Mouse (Mus musculus) gastrocnemius, adult 2 months (tissue): ENCODE data around the gene AW549877. TPM values are rescaled to one million over a fixed set of nuclear protein-coding genes. Genes with fewer than 3 reads are reported as not detected.

ENCODE experiments used
- DNase-seq: peaks from one replicate; pipeline ENCODE4 v3.0.0; 2022
- H3K27ac ChIP-seq: fragments of 200-600 bp; 2 replicates; pipeline ENCODE4 v1.8.1; 2022; ENCODE audit warnings: mild to moderate bottlenecking
- H3K4me3 ChIP-seq: fragments of 200-600 bp; 2 replicates; pipeline ENCODE4 v1.8.1; 2022; ENCODE audit warnings: mild to moderate bottlenecking, moderate library complexity
- CTCF ChIP-seq: fragments of 200-600 bp; IDR thresholded peaks from 2 replicates; pipeline ENCODE4 v1.8.1; 2022; ENCODE audit warnings: antibody characterized with exemption, mild to moderate bottlenecking, moderate library complexity
- intact Hi-C: fragments of 180-260 bp; cut with DNase I; formaldehyde crosslinking; loops from one replicate; pipeline ENCODE4 v1.15.1; 2025
- total RNA-seq, 2 experiments: library from RNA; stranded (reverse); gene quantifications; 2 replicates each; pipeline ENCODE4 v1.2.3; 2021

Gene AW549877
- total RNA-seq, 2 experiments from 2014 or later = 12.6 to 13.4 TPM

GRCm38 (mm10) chr15:3979061-3979848 is 16.3 kb downstream of the AW549877 start, which contains the start of gene Fbxo4:
Gene Fbxo4 (minus strand): TSS chr15:3979573.
- DNase-seq = peak; percentile 94
- TF ChIP-seq CTCF = peak; percentile 34
- intact Hi-C loops = loop anchor here (1.0 kb wide), 1 partner anchor 16 kb away; the partner anchor contains the start of gene AW549877
- Histone ChIP-seq H3K27ac (peak within 1 kb of the TSS; percentile 99), H3K4me3 (peak within 1 kb of the TSS; percentile 92)

- peak; percentile 40 for TF ChIP-seq CTCF
- intact Hi-C loops = no loop called here
- Histone ChIP-seq H3K4me3 (peak overlapping the region; percentile 92), H3K27ac (peak overlapping the region; percentile 99; the same call in 1 of the 2 replicates)
- DNase-seq = no peak
Measured at GRCm38 (mm10) chr15:3978279-3978678, 17.3 kb downstream of the AW549877 start.

- no peak for DNase-seq
- intact Hi-C loops = no loop called here
- TF ChIP-seq CTCF = no peak
- Histone ChIP-seq H3K4me3 (no peak overlapping the region), H3K27ac (no peak overlapping the region)
Measured at GRCm38 (mm10) chr15:3973300-3973699, 22.2 kb downstream of the AW549877 start.

- intact Hi-C loops = no loop called here
- DNase-seq = no peak
- Histone ChIP-seq H3K4me3 (no peak overlapping the region), H3K27ac (no peak overlapping the region)
- TF ChIP-seq CTCF = no peak
Measured at GRCm38 (mm10) chr15:3970193-3970592, 25.4 kb downstream of the AW549877 start.

GRCm38 (mm10) chr15:3969743-3970142 is 25.8 kb downstream of the AW549877 start:
- DNase-seq = no peak
- Histone ChIP-seq H3K27ac (no peak overlapping the region), H3K4me3 (no peak overlapping the region)
- no peak for TF ChIP-seq CTCF
- intact Hi-C loops = loop anchor here (10.0 kb wide), 1 partner anchor 385 kb away; the partner anchor contains the start of gene Ghr

GRCm38 (mm10) chr15:3962251-3962650 is 33.3 kb downstream of the AW549877 start:
- Histone ChIP-seq H3K4me3 (no peak overlapping the region), H3K27ac (peak overlapping the region; percentile 75)
- intact Hi-C loops = loop anchor here (5.0 to 10.0 kb wide), 2 partner anchors 65 to 377 kb away; partner anchors contain the start of genes Ghr and Oxct1
- peak; percentile 61 for DNase-seq
- TF ChIP-seq CTCF = no peak

- intact Hi-C loops = loop anchor here (5.0 to 10.0 kb wide), 2 partner anchors 67 to 375 kb away; partner anchors contain the start of genes Ghr and Oxct1
- no peak for DNase-seq
Measured at GRCm38 (mm10) chr15:3960094-3960493, 35.5 kb downstream of the AW549877 start.

GRCm38 (mm10) chr15:3957982-3958381 is 37.6 kb downstream of the AW549877 start:
- intact Hi-C loops = loop anchor here (1.0 kb wide), 1 partner anchor 86 kb away; no protein-coding TSS in a partner anchor
- peak; percentile 89 for TF ChIP-seq CTCF
- Histone ChIP-seq H3K27ac (no peak overlapping the region), H3K4me3 (no peak overlapping the region)
- DNase-seq = peak; percentile 29

More at GRCm38 (mm10) chr15:3960094-3960493, 35.5 kb downstream of the AW549877 start:
- no peak for TF ChIP-seq CTCF
- no peak overlapping the region for H3K4me3 ChIP-seq
- no peak overlapping the region for H3K27ac ChIP-seq

GRCm38 (mm10) chr15:3954971-3955370 is 40.6 kb downstream of the AW549877 start:
- no peak for DNase-seq
- intact Hi-C loops = no loop called here
- no peak overlapping the region for H3K27ac ChIP-seq
- no peak for TF ChIP-seq CTCF
- H3K4me3 ChIP-seq = no peak overlapping the region

GRCm38 (mm10) chr15:3938132-3938531 is 57.4 kb downstream of the AW549877 start:
- intact Hi-C loops = no loop called here
- no peak for DNase-seq
- peak; percentile 24; the same call in 1 of the 2 replicates for TF ChIP-seq CTCF
- no peak overlapping the region for H3K4me3 ChIP-seq
- no peak overlapping the region for H3K27ac ChIP-seq

- TF ChIP-seq CTCF = no peak
- Histone ChIP-seq H3K27ac (no peak overlapping the region), H3K4me3 (no peak overlapping the region)
- DNase-seq = no peak
- intact Hi-C loops = no loop called here
Measured at GRCm38 (mm10) chr15:3936056-3936455, 59.5 kb downstream of the AW549877 start.

- H3K4me3 ChIP-seq = no peak overlapping the region
- TF ChIP-seq CTCF = no peak
- no peak overlapping the region for H3K27ac ChIP-seq
- intact Hi-C loops = no loop called here
- DNase-seq = no peak
Measured at GRCm38 (mm10) chr15:3933466-3933865, 62.1 kb downstream of the AW549877 start.

Other genes starting within 250 kb of the AW549877 start
- gene Fbxo4, start 16.2 kb downstream of the AW549877 start, total RNA-seq = 1 to 10 TPM; 3.6 to 4.3 TPM
- gene Oxct1, start 30.6 kb upstream of the AW549877 start, total RNA-seq = 100 to 1,000 TPM; 266 to 585 TPM